Mouse (Mus musculus): ENCODE measurements at regions not wholly inside any gene's neighbourhood (a gene's known extent, or its start where the extent isn't known, plus 50 kb on each side); places are given as distances from the start of the nearest gene placed in this dataset.

- DNase-seq (ENCODE audit: low read depth, low spot score), result peak; percentile 43
Measured at GRCm38 (mm10) chr13:4662336-4663101, 53.5 kb upstream of the Akr1e1 start.

All from embryo, embryonic 11.5 days (tissue).